Mouse (Mus musculus) embryonic stem cell, embryonic (primary cell): ENCODE results near the gene Lypd9.
"Not testable (repeated sequence)": the region's sequence is repeated elsewhere in the genome, so short reads cannot be mapped to it uniquely, and the experiment has no call there.

Experiments used
- CTCF ChIA-PET, 4 experiments: fragments of 300-600 bp in 2 of 4; fragments of 350-600 bp in 2 of 4; sonication (Branson Sonifier 250); formaldehyde crosslinking; loops; one replicate each; lab custom pipeline; 2022; ENCODE audit warnings: inconsistent platforms in 2 of 4; lab: Charles Lee
- POLR2A ChIA-PET, 4 experiments: fragments of 300-600 bp in 2 of 4; fragments of 350-600 bp in 2 of 4; sonication (Branson Sonifier 250); formaldehyde crosslinking; loops; one replicate each; lab custom pipeline; 2022; ENCODE audit warnings: antibody characterized with exemption in 4 of 4, inconsistent platforms in 1 of 4; lab: Charles Lee

Lypd9 gene

GRCm38 (mm10) chr11:58452759-58453158 is at the start of gene Lypd9:
Gene Lypd9 (minus strand): TSS chr11:58452923.
- POLR2A ChIA-PET, result no interaction called here
- CTCF ChIA-PET, result interaction anchor here in 1 of 4 experiments (0.7 kb wide), 1 partner anchor 416 kb away, joined by 5 read pairs; no protein-coding TSS in a partner anchor

DNA sequence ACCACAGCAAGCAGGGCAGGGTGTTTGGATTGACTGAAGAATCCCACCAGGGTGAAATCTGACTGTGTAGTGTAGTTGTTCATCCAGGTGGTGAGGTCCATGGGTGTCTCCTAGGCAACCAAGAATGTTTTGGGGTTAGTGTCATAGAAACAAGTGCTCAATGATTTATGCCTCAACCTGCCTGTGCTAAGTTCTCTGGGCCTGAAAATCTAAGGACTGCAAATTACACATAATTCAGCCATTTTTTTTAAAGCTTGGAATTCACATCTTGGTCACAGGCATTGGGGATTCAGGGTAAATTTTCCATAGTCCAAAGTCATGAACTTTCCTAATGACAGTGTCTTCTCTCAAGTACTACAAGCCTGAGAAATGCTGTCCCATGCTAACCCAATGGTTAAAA is 49.7 kb upstream of the Lypd9 start, which contains the start of gene Olfr331:
Gene Olfr331, minus strand, starts transcription at position 101 of the 400 bp plus-strand sequence.
- POLR2A ChIA-PET, CTCF ChIA-PET: not testable (repeated sequence)

DNA sequence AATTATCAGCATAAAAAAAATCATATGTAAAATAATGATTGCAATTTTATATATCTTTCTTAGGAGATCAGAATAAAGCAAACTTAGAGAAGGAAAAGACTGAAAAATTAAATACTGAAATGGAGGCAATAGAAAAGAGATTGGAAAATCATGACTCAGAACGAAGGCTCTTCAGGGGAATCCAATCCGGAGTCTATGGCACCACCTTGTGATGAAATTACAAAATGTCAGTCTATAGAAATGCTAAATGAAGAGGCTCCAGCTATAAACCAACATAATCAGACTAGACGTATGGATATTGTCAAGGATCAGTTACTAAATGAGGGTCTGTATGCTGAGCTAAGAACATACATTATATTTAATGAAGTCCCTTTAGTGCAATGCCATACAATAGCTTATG is 46.6 kb upstream of the Lypd9 start:
- CTCF ChIA-PET, result interaction anchor here in 1 of 4 experiments (1.0 to 1.2 kb wide), 2 partner anchors 97 to 147 kb away, joined by 3 read pairs; no protein-coding TSS in a partner anchor
- POLR2A ChIA-PET, result no interaction called here

DNA sequence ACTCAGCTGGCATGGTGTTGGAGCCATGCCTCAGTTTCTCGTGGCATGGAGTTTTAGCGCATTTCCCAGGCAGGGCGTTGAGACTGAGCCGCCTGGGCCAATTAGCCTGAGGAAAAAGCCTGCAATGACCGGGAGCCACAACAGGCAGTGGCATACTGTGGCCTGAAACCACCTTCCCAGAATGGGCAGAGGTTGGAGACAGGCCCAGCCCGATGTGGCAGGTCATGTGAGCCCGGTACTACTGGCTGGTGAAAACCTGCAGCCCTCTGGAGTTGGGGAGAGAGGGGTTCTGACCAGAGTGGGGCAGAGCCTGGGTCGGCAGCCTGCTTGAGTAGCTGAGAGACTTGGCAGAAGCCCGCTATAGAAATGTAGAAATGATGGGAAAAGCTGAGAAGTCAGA is 46.0 kb upstream of the Lypd9 start:
- CTCF ChIA-PET, result interaction anchor here in 1 of 4 experiments (1.0 to 1.2 kb wide), 2 partner anchors 97 to 146 kb away, joined by 3 read pairs; no protein-coding TSS in a partner anchor
- POLR2A ChIA-PET, result interaction anchor here in 1 of 4 experiments (0.7 kb wide), 1 partner anchor 431 kb away, joined by 3 read pairs; no protein-coding TSS in a partner anchor

DNA sequence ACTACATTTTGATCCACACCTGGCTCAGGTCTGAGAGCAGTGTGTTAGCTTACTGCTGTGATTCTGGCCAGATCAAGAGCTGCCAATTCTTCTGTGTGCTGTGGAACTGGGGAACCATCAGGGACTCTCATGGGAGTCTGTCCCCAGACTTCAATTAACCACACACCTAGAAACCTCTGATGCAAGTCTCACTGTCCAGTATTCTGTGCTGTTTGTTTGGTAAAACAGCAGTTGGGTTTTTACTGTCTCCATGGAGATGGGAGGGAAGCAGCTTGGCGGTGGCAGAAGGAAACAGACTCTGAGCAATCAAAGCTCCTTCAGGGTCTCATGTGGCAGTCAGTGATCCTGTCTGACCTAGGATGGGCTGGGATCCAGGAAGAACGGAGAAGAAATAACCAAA is 39.7 kb upstream of the Lypd9 start, which contains the start of gene Olfr332:
Gene Olfr332, minus strand, starts transcription at position 101 of the 400 bp plus-strand sequence.
- POLR2A ChIA-PET, result no interaction called here
- CTCF ChIA-PET, result no interaction called here

GRCm38 (mm10) chr11:58462170-58462569 is 9.4 kb upstream of the Lypd9 start, which contains the start of gene Olfr30:
Gene Olfr30 (minus strand): TSS chr11:58462270.
- POLR2A ChIA-PET, result no interaction called here
- CTCF ChIA-PET, result interaction anchor here in 2 of 4 experiments (0.8 to 0.9 kb wide), 2 partner anchors 60 to 350 kb away, joined by 3 read pairs; no protein-coding TSS in a partner anchor

- ChIA-PET CTCF (no interaction called here), POLR2A (no interaction called here)
These were observed 869 bp upstream of the Lypd9 start for GRCm38 (mm10) chr11:58453592-58453991.

DNA sequence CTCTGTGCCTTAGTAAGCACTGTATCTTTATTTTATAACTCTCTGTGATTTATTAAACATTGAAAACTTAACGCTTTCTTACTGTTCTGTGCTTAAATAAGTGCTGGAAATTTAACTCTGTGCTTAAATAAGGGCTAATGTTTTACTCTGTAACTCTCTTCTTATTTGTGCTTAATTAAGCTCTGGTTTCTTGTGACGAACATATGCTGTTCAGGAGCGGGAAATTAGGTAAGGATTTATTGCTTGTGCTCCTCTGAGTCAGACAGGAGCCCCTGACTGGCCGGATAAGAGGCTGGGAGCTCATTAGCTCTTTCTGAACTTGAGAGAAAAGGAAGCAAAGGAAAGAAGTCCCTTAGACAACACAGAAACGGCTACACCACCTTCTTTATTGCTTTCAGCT is 14.9 kb downstream of the Lypd9 start:
- CTCF ChIA-PET, result interaction anchor here in 3 of 4 experiments (0.5 to 1.1 kb wide), 4 partner anchors 36 to 469 kb away, joined by 3 to 6 read pairs (median 3); partner anchors contain the start of gene Olfr324 (in 1 of the 3)
- POLR2A ChIA-PET, result no interaction called here

GRCm38 (mm10) chr11:58432259-58432658 is 20.5 kb downstream of the Lypd9 start, which contains the start of gene Gm12253:
Gene Gm12253 (plus strand): TSS chr11:58432559.
- POLR2A ChIA-PET, result no interaction called here

GRCm38 (mm10) chr11:58420815-58421214 is 31.9 kb downstream of the Lypd9 start, which contains the start of gene 1810065E05Rik:
Gene 1810065E05Rik (plus strand): TSS chr11:58421111.
- ChIA-PET POLR2A (no interaction called here), CTCF (interaction anchor here in 1 of 4 experiments (0.6 kb wide), 1 partner anchor 224 kb away, joined by 3 read pairs; no protein-coding TSS in a partner anchor)

More at GRCm38 (mm10) chr11:58432259-58432658, 20.5 kb downstream of the Lypd9 start, which contains the start of gene Gm12253:
- CTCF ChIA-PET, result no interaction called here

GRCm38 (mm10) chr11:58418336-58418735 is 34.4 kb downstream of the Lypd9 start:
- ChIA-PET POLR2A (no interaction called here), CTCF (no interaction called here)

DNA sequence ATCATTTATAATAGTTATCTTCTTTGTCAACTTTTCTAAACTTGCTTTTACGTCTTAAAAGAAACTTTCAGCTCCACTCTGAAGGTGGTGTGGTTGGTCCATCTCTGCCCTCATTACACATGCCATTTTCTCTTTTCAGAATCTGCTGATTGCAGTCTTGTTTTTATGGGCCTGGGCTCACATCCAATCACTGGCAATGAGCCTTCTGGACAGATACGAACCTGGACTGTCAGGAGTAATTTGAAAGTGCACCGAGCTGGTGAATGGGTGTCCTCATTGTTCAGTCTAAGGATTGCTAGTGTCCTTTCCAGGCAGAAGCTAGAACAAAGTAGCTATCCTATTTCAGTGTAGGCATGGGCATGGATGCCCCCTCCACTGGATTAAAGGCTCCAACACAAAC is 44.7 kb downstream of the Lypd9 start:
- ChIA-PET POLR2A (no interaction called here), CTCF (interaction anchor here in 1 of 4 experiments (0.8 kb wide), 1 partner anchor 55 kb away, joined by 3 read pairs; no protein-coding TSS in a partner anchor)

- POLR2A ChIA-PET, result no interaction called here
These were observed 52.1 kb downstream of the Lypd9 start for GRCm38 (mm10) chr11:58400655-58401054.

DNA sequence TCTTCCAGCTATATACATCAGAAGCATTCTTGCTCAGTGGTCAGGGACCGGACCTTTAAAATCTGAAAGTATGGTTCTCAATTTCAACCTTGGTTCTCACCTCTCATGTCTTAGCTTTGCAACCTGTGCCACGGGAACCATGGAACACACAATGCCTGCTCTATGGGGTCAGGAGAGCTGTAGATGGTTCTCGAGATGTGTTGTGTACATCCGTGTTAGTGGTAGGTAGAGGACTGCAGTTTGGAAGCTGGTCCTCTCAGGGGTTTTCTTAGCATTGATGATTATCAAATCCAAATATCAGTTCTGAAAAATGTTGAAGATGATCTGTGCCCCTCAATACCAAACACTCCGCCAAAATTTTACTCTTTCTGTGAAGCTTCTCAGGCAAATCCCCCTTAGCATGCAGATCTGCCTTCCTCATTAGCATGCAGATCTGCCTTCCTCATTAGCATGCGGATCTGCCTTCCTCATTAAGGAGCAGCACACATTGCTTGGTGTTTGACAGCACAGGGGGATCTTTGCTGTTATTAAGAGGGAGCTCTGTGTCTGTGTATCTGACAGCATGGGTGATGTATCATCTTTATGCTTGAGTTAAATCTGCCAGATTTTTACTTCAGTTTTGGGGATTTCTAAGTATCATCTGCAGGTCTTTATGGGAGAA is 52.6 kb downstream of the Lypd9 start:
- POLR2A ChIA-PET, result no interaction called here
- CTCF ChIA-PET, result interaction anchor here in 1 of 4 experiments (0.6 to 0.7 kb wide), 2 partner anchors 236 to 374 kb away, joined by 3 read pairs; no protein-coding TSS in a partner anchor

More at GRCm38 (mm10) chr11:58400655-58401054, 52.1 kb downstream of the Lypd9 start:
- CTCF ChIA-PET, result no interaction called here
